Mouse (Mus musculus) heart, postnatal 10 days (tissue): ENCODE data around the gene Emc4. TPM values are rescaled to one million over a fixed set of nuclear protein-coding genes. Genes with fewer than 3 reads are reported as not detected.

ENCODE experiments used
- DNase-seq, 2 experiments: peaks; one replicate each; pipeline ENCODE4 v3.0.0; 2021
- intact Hi-C: fragments of 180-260 bp; cut with DNase I; formaldehyde crosslinking; loops from one replicate; pipeline ENCODE4 v1.15.1; 2025
- total RNA-seq, 2 experiments: library from RNA; stranded (reverse); gene quantifications; 2 replicates each; pipeline ENCODE4 v1.2.3; 2021

The Emc4 gene
- total RNA-seq, 2 experiments from 2014 or later, result 66.9 to 71.3 TPM

- no peak for DNase-seq
- intact Hi-C loops, result no loop called here
Observed at GRCm38 (mm10) chr2:112341117-112341516, 26.7 kb downstream of the Emc4 start.

- intact Hi-C loops, result loop anchor here (1.0 to 10.0 kb wide), 3 partner anchors 73 to 145 kb away; partner anchors contain the start of genes Gm21985 and Lpcat4
- DNase-seq, result peak in 1 of 2 experiments; percentile 18
Observed at GRCm38 (mm10) chr2:112339736-112340135, 28.1 kb downstream of the Emc4 start.

- DNase-seq, result no peak
- intact Hi-C loops, result loop anchor here (10.0 kb wide), 1 partner anchor 142 kb away; no protein-coding TSS in a partner anchor
Observed at GRCm38 (mm10) chr2:112337211-112337610, 30.6 kb downstream of the Emc4 start.

- intact Hi-C loops, result loop anchor here (10.0 kb wide), 1 partner anchor 137 kb away; no protein-coding TSS in a partner anchor
- DNase-seq, result no peak
Observed at GRCm38 (mm10) chr2:112332051-112332898, 35.6 kb downstream of the Emc4 start.

- intact Hi-C loops, result no loop called here
- DNase-seq, result no peak
Observed at GRCm38 (mm10) chr2:112328069-112328777, 39.6 kb downstream of the Emc4 start.

- intact Hi-C loops, result no loop called here
- peak in 1 of 2 experiments; percentile 10 for DNase-seq
Observed at GRCm38 (mm10) chr2:112318905-112319304, 48.9 kb downstream of the Emc4 start.

- intact Hi-C loops, result no loop called here
- DNase-seq, result no peak
Observed at GRCm38 (mm10) chr2:112318227-112318626, 49.6 kb downstream of the Emc4 start.

- intact Hi-C loops, result no loop called here
- no peak for DNase-seq
Observed at GRCm38 (mm10) chr2:112315638-112316037, 52.2 kb downstream of the Emc4 start.

Other genes with a start within 250 kb of the Emc4 start
- gene Olfr1316, start 233.1 kb downstream of the Emc4 start, total RNA-seq, result not detected
- not detected for gene Olfr1317, start 227.7 kb downstream of the Emc4 start, total RNA-seq
- gene Olfr1318, start 213.8 kb downstream of the Emc4 start, total RNA-seq, result not detected
- gene Lpcat4, start 128.6 kb downstream of the Emc4 start, total RNA-seq, result 1 to 10 TPM; 5.8 to 6.0 TPM
- not detected for gene Nutm1, start 108.7 kb downstream of the Emc4 start, total RNA-seq
- gene Nop10, start 106.1 kb downstream of the Emc4 start, total RNA-seq, result 10 to 100 TPM; 63.9 to 67.6 TPM
- 10 to 100 TPM; 37.1 to 43.3 TPM for gene Slc12a6, start 102.2 kb downstream of the Emc4 start, total RNA-seq
- 1 to 10 TPM in 1 of 2 experiments, under 1 TPM in 1; 0.31 to 1.3 TPM for gene Gm21985, start 101.7 kb downstream of the Emc4 start, total RNA-seq
- gene Katnbl1, start 11.2 kb upstream of the Emc4 start, total RNA-seq, result 10 to 100 TPM in 1 of 2 experiments, 1 to 10 TPM in 1; 9.4 to 10.8 TPM
- 10 to 100 TPM; 15.5 to 16.8 TPM for gene Emc7, start 87.0 kb upstream of the Emc4 start, total RNA-seq
- not detected for gene Chrm5, start 112.7 kb upstream of the Emc4 start, total RNA-seq
- 10 to 100 TPM; 14.4 to 15.8 TPM for gene Aven, start 124.9 kb upstream of the Emc4 start, total RNA-seq